Mouse (Mus musculus) bone marrow macrophage, adult 2 months (primary cell): ENCODE data around the gene Vav3.

ENCODE experiments used
- CTCF ChIP-seq: IDR thresholded peaks from 2 replicates; pipeline ENCODE4 v1.5.1; 2012; ENCODE audit warnings: low read depth, mild to moderate bottlenecking, low read length, moderate library complexity
- POLR2A ChIP-seq: IDR thresholded peaks from 2 replicates; pipeline ENCODE4 v1.6.1; 2012; ENCODE audit warnings: mild to moderate bottlenecking, low read depth, low read length, borderline replicate concordance

DNA sequence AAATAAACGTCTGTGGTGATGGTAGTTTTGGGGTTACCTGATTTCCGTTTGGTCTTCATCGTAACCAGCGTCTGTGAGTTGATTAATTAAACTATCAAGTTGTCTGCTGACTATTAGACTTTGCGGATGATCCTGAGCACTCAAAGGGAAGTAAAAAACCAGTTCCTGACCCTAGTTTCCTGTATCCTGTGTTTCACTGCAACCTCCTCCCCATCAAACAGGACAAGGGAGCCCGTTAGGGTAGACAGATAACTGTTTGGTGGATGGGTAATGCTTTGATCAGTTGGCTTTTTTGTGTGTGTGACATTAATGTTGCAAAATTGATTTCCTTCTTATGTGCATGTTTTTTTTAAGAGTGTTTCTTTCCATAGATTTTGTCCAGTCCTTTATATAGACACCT is 12.2 kb downstream of the Vav3 start:
- no peak for TF ChIP-seq CTCF
- no peak for TF ChIP-seq POLR2A
